Mouse (Mus musculus) spleen, postnatal 10 days (tissue): ENCODE results near the gene 4933415F23Rik.
"Not testable (repeated sequence)": the region's sequence is repeated elsewhere in the genome, so short reads cannot be mapped to it uniquely, and the experiment has no call there.

Experiments used
- DNase-seq, 2 experiments: peaks; one replicate each; pipeline ENCODE4 v3.0.0; 2021 to 2022; ENCODE audit warnings: low spot score in 2 of 2

4933415F23Rik gene

GRCm38 (mm10) chr1:23102021-23102420, at the start of gene 4933415F23Rik:
Gene 4933415F23Rik (minus strand): TSS chr1:23102253.
- no peak for DNase-seq

GRCm38 (mm10) chr1:23151722-23152121, 49.7 kb upstream of the 4933415F23Rik start:
- DNase-seq = no peak

- no peak for DNase-seq
Observed at GRCm38 (mm10) chr1:23146198-23146873, 44.3 kb upstream of the 4933415F23Rik start.

- no peak for DNase-seq
Observed at GRCm38 (mm10) chr1:23141121-23141811, 39.2 kb upstream of the 4933415F23Rik start.

- DNase-seq = not testable (repeated sequence)
Observed at GRCm38 (mm10) chr1:23140530-23140929, 38.5 kb upstream of the 4933415F23Rik start.

GRCm38 (mm10) chr1:23120901-23121300, 18.8 kb upstream of the 4933415F23Rik start:
- DNase-seq = no peak

- no peak for DNase-seq
Observed at GRCm38 (mm10) chr1:23119406-23119805, 17.4 kb upstream of the 4933415F23Rik start.

- no peak for DNase-seq
Observed at GRCm38 (mm10) chr1:23117423-23117822, 15.4 kb upstream of the 4933415F23Rik start.

GRCm38 (mm10) chr1:23109191-23109590, 7.1 kb upstream of the 4933415F23Rik start:
- no peak for DNase-seq

GRCm38 (mm10) chr1:23102881-23103280, 828 bp upstream of the 4933415F23Rik start:
- DNase-seq = no peak

GRCm38 (mm10) chr1:23099791-23100190, 2.3 kb downstream of the 4933415F23Rik start:
- DNase-seq = no peak

- DNase-seq = no peak
Observed at GRCm38 (mm10) chr1:23098451-23098850, 3.6 kb downstream of the 4933415F23Rik start.

GRCm38 (mm10) chr1:23097996-23098395, 4.1 kb downstream of the 4933415F23Rik start:
- DNase-seq = no peak

GRCm38 (mm10) chr1:23067715-23068114, 34.3 kb downstream of the 4933415F23Rik start:
- no peak for DNase-seq

GRCm38 (mm10) chr1:23064717-23065475, 37.2 kb downstream of the 4933415F23Rik start:
- DNase-seq = no peak

GRCm38 (mm10) chr1:23063946-23064345, 38.1 kb downstream of the 4933415F23Rik start:
- DNase-seq = no peak

- no peak for DNase-seq
Observed at GRCm38 (mm10) chr1:23061614-23062373, 40.3 kb downstream of the 4933415F23Rik start.

GRCm38 (mm10) chr1:23060056-23060455, 42.0 kb downstream of the 4933415F23Rik start:
- DNase-seq = no peak
